Mouse (Mus musculus) testis, adult 2 months (tissue): ENCODE data around the gene Rad23a. TPM values are rescaled to one million over a fixed set of nuclear protein-coding genes. Genes with fewer than 3 reads are reported as not detected.
A peak's percentile ranks its signal among the peaks of the same experiment; 100 is the strongest.

Experiments used
- H3K27ac ChIP-seq: fragments of 200-500 bp; 2 replicates; pipeline ENCODE4 v1.5.1; 2012; ENCODE audit warnings: low read depth, low read length; ENCODE audit not compliant: control insufficient read depth, insufficient read depth
- H3K27me3 ChIP-seq: fragments of 200-500 bp; 2 replicates; pipeline ENCODE4 v1.6.1; 2012; ENCODE audit warnings: mild to moderate bottlenecking, low read length, moderate library complexity; ENCODE audit not compliant: control insufficient read depth, insufficient read depth
- H3K36me3 ChIP-seq: fragments of 200-500 bp; 2 replicates; pipeline ENCODE4 v1.6.1; 2012; ENCODE audit warnings: mild to moderate bottlenecking, low read length; ENCODE audit not compliant: control insufficient read depth, insufficient read depth
- H3K4me1 ChIP-seq: fragments of 200-500 bp; 2 replicates; pipeline ENCODE4 v1.6.1; 2012; ENCODE audit warnings: low read length; ENCODE audit not compliant: control insufficient read depth, insufficient read depth
- H3K4me3 ChIP-seq: fragments of 200-500 bp; 2 replicates; pipeline ENCODE4 v1.5.1; 2012; ENCODE audit warnings: low read depth, mild to moderate bottlenecking, low read length, moderate library complexity, mixed read lengths; ENCODE audit not compliant: control insufficient read depth
- CTCF ChIP-seq: fragments of 200-500 bp; IDR thresholded peaks from 2 replicates; pipeline ENCODE4 v1.5.1; 2012; ENCODE audit warnings: low read depth, mild to moderate bottlenecking, inconsistent platforms, low read length, moderate library complexity; ENCODE audit not compliant: control insufficient read depth, insufficient read depth, insufficient replicate concordance
- POLR2A ChIP-seq: fragments of 200-500 bp; IDR thresholded peaks from 2 replicates; pipeline ENCODE4 v1.6.1; 2012; ENCODE audit warnings: low read depth, mild to moderate bottlenecking, inconsistent platforms, low read length, moderate library complexity; ENCODE audit not compliant: control insufficient read depth
- polyA plus RNA-seq: library from polyadenylated mRNA; depleted of rRNA; stranded (reverse); fragments of >200 nt; gene quantifications from 2 replicates; pipeline ENCODE4 v1.2.3, GENCODE M21; 2012; rRNA removed

Gene Rad23a
- polyA plus RNA-seq = 106 and 110 TPM in 2 replicates

- no peaks in the 10 kb centered on the region for H3K27me3 ChIP-seq
- peaks cover 6% of the 10 kb centered on the region for H3K4me1 ChIP-seq
- no peak for TF ChIP-seq CTCF
- TF ChIP-seq POLR2A = peak; percentile 83
- H3K4me3 ChIP-seq = peak within 1 kb of the TSS; percentile 97
- peak within 1 kb of the TSS; percentile 82 for H3K27ac ChIP-seq
- H3K36me3 ChIP-seq = peaks cover 6% of the 10 kb centered on the region
Measured at GRCm38 (mm10) chr8:84840248-84840999, at the start of gene Rad23a. TSS of gene Rad23a (minus strand) at chr8:84840665.

- H3K36me3 ChIP-seq = no peaks in the 10 kb centered on the region; the same call in 1 of the 2 replicates
Measured at GRCm38 (mm10) chr8:84889141-84889540, 48.7 kb upstream of the Rad23a start.

GRCm38 (mm10) chr8:84888280-84888679, 47.8 kb upstream of the Rad23a start:
- Histone ChIP-seq H3K27me3 (no peaks in the 10 kb centered on the region), H3K4me3 (no peak overlapping the region), H3K27ac (no peak overlapping the region), H3K4me1 (peaks cover 5% of the 10 kb centered on the region), H3K36me3 (no peaks in the 10 kb centered on the region; the same call in 1 of the 2 replicates)
- TF ChIP-seq POLR2A (no peak), CTCF (no peak)

More at GRCm38 (mm10) chr8:84889141-84889540, 48.7 kb upstream of the Rad23a start:
- Histone ChIP-seq H3K27me3 (no peaks in the 10 kb centered on the region), H3K27ac (no peak overlapping the region), H3K4me3 (no peak overlapping the region), H3K4me1 (peaks cover 11% of the 10 kb centered on the region)
- TF ChIP-seq CTCF = no peak
- no peak for TF ChIP-seq POLR2A

DNA sequence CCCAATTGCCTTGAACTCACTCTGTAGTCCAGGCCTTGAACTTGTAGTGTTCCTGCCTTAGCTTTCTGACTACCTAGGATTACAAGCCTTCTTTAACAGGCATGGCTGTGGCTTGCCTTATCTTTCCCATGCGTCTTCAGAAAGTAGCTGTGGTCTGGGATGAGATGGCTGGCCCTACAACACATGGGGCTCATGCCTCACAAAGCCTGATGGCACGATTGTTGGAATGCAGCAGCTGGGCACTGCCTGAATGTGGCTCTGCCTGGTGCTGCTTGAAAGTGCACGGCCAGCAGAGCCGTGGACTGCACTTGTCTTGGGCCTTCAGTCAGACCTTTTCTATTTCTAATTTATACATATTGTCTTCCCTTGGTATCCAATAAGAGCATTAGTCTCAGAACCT, 44.3 kb upstream of the Rad23a start:
- H3K4me3 ChIP-seq = no peak overlapping the region
- H3K27me3 ChIP-seq = no peaks in the 10 kb centered on the region
- no peak for TF ChIP-seq CTCF
- no peak for TF ChIP-seq POLR2A
- no peak overlapping the region for H3K27ac ChIP-seq
- no peaks in the 10 kb centered on the region for H3K4me1 ChIP-seq
- H3K36me3 ChIP-seq = no peaks in the 10 kb centered on the region; the same call in 1 of the 2 replicates

DNA sequence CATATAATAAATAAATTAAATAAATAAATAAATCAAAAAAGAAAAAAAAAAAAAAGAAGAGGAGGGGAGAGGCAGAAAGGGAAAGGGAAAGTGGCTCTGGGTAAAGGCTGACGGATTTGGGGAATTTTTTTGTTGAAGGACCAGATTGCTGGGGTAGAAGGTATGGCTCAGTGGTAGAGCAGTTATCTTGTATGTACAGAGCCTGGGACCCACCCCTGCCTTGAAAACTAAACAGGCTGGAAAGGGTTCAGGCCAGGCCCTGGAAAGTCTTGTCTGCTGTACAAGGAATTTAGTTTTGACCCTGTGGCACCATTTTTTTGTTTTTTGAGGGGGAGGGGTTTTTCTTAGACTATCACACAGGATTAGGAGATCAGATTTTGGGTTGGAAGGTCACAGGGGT, 38.5 kb upstream of the Rad23a start:
- Histone ChIP-seq H3K27me3 (no peaks in the 10 kb centered on the region), H3K36me3 (no peaks in the 10 kb centered on the region), H3K4me3 (no peak overlapping the region), H3K4me1 (no peaks in the 10 kb centered on the region), H3K27ac (no peak overlapping the region)
- TF ChIP-seq POLR2A = no peak
- no peak for TF ChIP-seq CTCF

- TF ChIP-seq POLR2A (no peak), CTCF (no peak)
- H3K4me1 ChIP-seq = peaks cover 5% of the 10 kb centered on the region
- no peaks in the 10 kb centered on the region for H3K27me3 ChIP-seq
- no peaks in the 10 kb centered on the region for H3K36me3 ChIP-seq
- H3K4me3 ChIP-seq = no peak overlapping the region
- H3K27ac ChIP-seq = no peak overlapping the region
Measured at GRCm38 (mm10) chr8:84877297-84878035, 37.0 kb upstream of the Rad23a start.

- H3K36me3 ChIP-seq = no peaks in the 10 kb centered on the region
- H3K4me3 ChIP-seq = no peak overlapping the region
- no peak for TF ChIP-seq POLR2A
- no peak for TF ChIP-seq CTCF
Measured at GRCm38 (mm10) chr8:84874339-84874738, 33.9 kb upstream of the Rad23a start.

DNA sequence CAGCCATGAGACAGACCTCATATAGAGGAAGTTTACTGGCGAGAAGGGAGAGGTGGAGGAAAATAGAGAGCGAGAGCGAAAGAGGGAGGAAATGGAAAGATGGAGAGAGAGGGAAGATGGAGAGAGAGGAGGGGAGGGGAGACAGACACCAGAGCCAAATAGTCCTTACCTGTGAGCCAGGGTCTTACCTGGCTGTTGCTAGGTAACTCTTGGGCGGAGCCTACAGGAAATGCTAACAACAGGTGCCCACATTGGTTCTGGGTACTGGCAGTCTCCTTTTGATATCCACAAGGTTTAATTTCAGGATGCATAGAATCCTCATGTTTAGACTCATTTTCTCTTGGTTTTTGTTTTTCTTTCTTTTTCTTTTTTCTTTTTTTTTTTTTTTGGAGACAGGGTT, 32.6 kb upstream of the Rad23a start:
- no peaks in the 10 kb centered on the region for H3K27me3 ChIP-seq
- peaks cover 1% of the 10 kb centered on the region for H3K36me3 ChIP-seq
- H3K4me1 ChIP-seq = peaks cover 8% of the 10 kb centered on the region
- peak overlapping the region; percentile 97 for H3K27ac ChIP-seq
- TF ChIP-seq POLR2A (peak; percentile 19; the same call in 1 of the 2 replicates), CTCF (no peak)
- H3K4me3 ChIP-seq = peak overlapping the region; percentile 97

More at GRCm38 (mm10) chr8:84874339-84874738, 33.9 kb upstream of the Rad23a start:
- H3K27ac ChIP-seq = no peak overlapping the region
- H3K4me1 ChIP-seq = peaks cover 8% of the 10 kb centered on the region
- no peaks in the 10 kb centered on the region for H3K27me3 ChIP-seq
